Mouse (Mus musculus): Measurements from ENCODE around the gene Cmtm2a. TPM values are rescaled to one million over a fixed set of nuclear protein-coding genes. Genes with fewer than 3 reads are reported as not detected.
"Not testable (repeated sequence)": the region's sequence is repeated elsewhere in the genome, so short reads cannot be mapped to it uniquely, and the experiment has no call there.

Gene Cmtm2a
- polyA plus RNA-seq, 1 experiment from 2014 or later, result not detected

DNA sequence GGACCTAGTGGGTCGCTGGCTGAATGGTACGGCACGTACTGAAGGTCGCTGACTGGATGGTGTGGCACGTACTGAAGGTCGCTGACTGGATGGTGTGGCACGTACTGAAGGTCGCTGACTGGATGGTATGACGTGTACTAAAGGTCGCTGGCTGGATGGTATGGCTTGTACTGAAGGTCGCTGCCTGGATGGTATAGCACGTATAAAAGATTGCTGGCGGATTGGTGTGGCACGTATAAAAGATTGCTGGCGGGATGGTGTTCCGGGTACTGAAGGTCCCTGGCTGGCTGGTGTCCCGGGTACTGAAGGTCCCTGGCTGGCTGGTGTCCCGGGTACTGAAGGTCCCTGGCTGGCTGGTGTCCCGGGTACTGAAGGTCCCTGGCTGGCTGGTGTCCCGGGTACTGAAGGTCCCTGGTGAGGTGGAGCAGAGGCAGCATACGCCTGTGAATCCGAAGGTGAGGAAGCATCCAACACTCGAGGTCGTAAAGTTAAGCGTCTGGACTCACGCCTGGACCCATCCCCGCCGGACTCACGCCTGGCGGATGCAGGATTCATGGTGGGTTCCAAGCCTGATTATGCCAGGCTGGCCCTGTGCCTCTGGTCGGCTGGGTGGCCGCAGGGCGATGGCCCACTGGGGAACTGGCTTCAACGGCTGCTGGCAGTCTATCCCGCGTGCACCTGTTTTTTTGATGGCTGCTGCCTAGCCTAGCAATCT lies 16.6 kb upstream of the Cmtm2a start, which contains the start of the genes Gm45711 and Cmtm1:
Gm45711 (minus strand) TSS at position 641 of the 715 bp plus-strand sequence.
Cmtm1 (minus strand) TSS at position 705 of the 715 bp plus-strand sequence.
- not testable (repeated sequence) for ATAC-seq (ENCODE audit: low FRiP score, low TSS enrichment); H3K4me2 ChIP-seq (ENCODE audit: low read length); H3K4me1 ChIP-seq (ENCODE audit: control insufficient read depth, insufficient read depth, low read length); H3K27ac ChIP-seq (replicated peaks; ENCODE audit: low read depth, low read length); H3K9me3 ChIP-seq (ENCODE audit: control insufficient read depth, low read length); H3K4me3 ChIP-seq (replicated peaks; ENCODE audit: low read depth, low read length); H3K9ac ChIP-seq (replicated peaks; ENCODE audit: low read length); DNase-seq; H3K27me3 ChIP-seq (ENCODE audit: control insufficient read depth, insufficient read depth, low read length); H3K36me3 ChIP-seq (ENCODE audit: control insufficient read depth, insufficient read depth, low read length)
- 93% methylated on average over 36 of the region's 36 CpGs for WGBS

DNA sequence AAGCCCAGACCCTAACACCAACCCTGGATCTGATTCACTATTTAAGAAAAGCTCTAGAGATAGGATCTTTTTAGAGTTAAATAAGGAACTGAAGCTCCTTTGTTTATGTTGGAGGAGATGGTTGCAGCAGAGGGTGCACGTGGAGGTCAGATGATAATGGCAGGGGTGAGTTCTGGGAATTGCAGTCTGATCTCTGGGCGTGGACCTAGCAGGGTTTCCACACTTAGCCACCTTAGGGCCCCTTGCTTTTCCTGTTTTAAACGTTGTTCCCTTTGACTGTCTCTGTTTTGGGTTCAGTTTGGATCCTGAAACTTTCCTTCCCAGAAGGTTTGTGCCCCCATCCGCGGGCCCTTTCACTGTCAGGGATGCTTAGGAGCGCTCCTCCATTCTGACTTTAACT lies 15.4 kb upstream of the Cmtm2a start:
- H3K4me3 ChIP-seq (replicated peaks; ENCODE audit: low read depth, low read length); H3K9ac ChIP-seq (replicated peaks; ENCODE audit: low read length); DNase-seq; ATAC-seq (ENCODE audit: low FRiP score, low TSS enrichment); H3K4me1 ChIP-seq (ENCODE audit: control insufficient read depth, insufficient read depth, low read length); H3K4me2 ChIP-seq (ENCODE audit: low read length); H3K9me3 ChIP-seq (ENCODE audit: control insufficient read depth, low read length); H3K27me3 ChIP-seq (ENCODE audit: control insufficient read depth, insufficient read depth, low read length); H3K27ac ChIP-seq (replicated peaks; ENCODE audit: low read depth, low read length); H3K36me3 ChIP-seq (ENCODE audit: control insufficient read depth, insufficient read depth, low read length): not testable (repeated sequence)
- 68% methylated on average over 6 of the region's 6 CpGs for WGBS

DNA sequence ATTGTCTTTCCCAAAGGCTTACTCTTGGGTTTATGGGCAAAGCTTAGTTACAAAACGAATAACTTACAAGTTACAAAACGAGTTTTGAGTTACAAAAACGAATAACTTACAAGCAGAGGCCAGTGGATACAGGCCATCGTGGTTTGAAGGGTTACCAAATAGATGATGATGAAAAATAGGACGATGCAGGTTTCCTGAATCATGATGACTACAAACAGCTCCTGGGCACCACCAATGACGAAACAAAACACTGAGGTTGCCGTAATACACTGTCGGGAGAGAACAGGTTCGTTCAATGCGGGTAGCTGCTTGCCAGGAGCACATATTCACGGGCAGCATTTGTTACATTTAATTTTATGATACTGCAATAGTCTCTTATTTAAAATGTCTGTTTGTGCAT lies 12.0 kb upstream of the Cmtm2a start:
- ATAC-seq (ENCODE audit: low FRiP score, low TSS enrichment) (no peak), DNase-seq (no peak)
- WGBS, result 88% methylated on average over 11 of the region's 11 CpGs
- no peaks in the 10 kb centered on the region for H3K9me3 ChIP-seq (ENCODE audit: control insufficient read depth, low read length)
- H3K27me3 ChIP-seq (ENCODE audit: control insufficient read depth, insufficient read depth, low read length), result no peaks in the 10 kb centered on the region
- no peak overlapping the region for H3K9ac ChIP-seq (replicated peaks; ENCODE audit: low read length)
- H3K4me3 ChIP-seq (replicated peaks; ENCODE audit: low read depth, low read length), result no peak overlapping the region
- no peak overlapping the region for H3K27ac ChIP-seq (replicated peaks; ENCODE audit: low read depth, low read length)
- H3K4me2 ChIP-seq (ENCODE audit: low read length), result no peak overlapping the region
- no peaks in the 10 kb centered on the region for H3K36me3 ChIP-seq (ENCODE audit: control insufficient read depth, insufficient read depth, low read length)
- H3K4me1 ChIP-seq (ENCODE audit: control insufficient read depth, insufficient read depth, low read length), result peaks cover 7% of the 10 kb centered on the region; the same call in 1 of the 2 replicates

DNA sequence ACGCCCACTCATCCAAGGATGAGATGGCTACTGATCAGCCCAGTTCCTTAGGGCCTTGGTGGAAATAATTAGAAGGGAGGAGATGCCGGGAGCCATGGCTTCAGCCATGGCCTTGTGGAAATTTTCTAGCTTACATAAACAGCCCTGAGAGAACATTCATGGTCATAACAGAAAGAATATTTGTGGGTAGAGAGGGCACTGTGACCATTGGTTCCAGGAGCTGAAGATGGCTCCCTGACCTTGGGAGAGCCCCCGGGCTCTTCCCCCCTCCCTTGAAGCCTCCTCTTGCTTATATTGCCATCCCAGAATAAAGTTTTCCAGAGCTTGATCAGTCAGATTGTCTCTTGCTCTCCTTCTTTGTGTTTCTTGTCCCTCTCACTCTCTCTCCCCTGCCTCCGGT lies 9.6 kb upstream of the Cmtm2a start:
- 89% methylated on average over 4 of the region's 4 CpGs for WGBS

DNA sequence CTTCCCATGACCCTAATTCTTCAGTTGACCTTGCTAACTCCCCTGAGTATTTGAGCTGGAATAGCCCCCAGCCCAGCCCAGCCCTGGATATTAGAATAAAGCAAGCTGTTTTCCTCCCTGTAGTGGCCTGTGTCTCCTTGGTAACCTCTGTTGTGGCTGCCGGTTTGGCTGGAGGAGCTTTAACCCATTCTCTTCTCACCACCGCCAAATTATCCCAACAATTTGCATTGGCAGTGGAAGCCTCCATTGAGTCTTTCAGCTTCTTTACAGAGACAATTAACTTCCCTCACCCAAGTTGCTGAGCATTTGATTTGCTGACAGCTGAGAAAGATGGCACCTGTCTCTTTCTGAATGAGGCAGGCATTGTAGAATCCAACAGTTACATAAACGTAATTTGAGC lies 8.6 kb upstream of the Cmtm2a start:
- H3K36me3 ChIP-seq (ENCODE audit: control insufficient read depth, insufficient read depth, low read length); H3K27me3 ChIP-seq (ENCODE audit: control insufficient read depth, insufficient read depth, low read length); H3K9me3 ChIP-seq (ENCODE audit: control insufficient read depth, low read length); H3K27ac ChIP-seq (replicated peaks; ENCODE audit: low read depth, low read length); ATAC-seq (ENCODE audit: low FRiP score, low TSS enrichment); H3K4me3 ChIP-seq (replicated peaks; ENCODE audit: low read depth, low read length); H3K4me2 ChIP-seq (ENCODE audit: low read length); H3K4me1 ChIP-seq (ENCODE audit: control insufficient read depth, insufficient read depth, low read length); H3K9ac ChIP-seq (replicated peaks; ENCODE audit: low read length): not testable (repeated sequence)
- peak; percentile 59 for DNase-seq
- 4% methylated on average over 3 of the region's 3 CpGs for WGBS

More for the DNA sequence above, 9.6 kb upstream of the Cmtm2a start:
- H3K27me3 ChIP-seq (ENCODE audit: control insufficient read depth, insufficient read depth, low read length); H3K36me3 ChIP-seq (ENCODE audit: control insufficient read depth, insufficient read depth, low read length); H3K4me2 ChIP-seq (ENCODE audit: low read length); DNase-seq; H3K4me3 ChIP-seq (replicated peaks; ENCODE audit: low read depth, low read length); H3K4me1 ChIP-seq (ENCODE audit: control insufficient read depth, insufficient read depth, low read length); H3K9me3 ChIP-seq (ENCODE audit: control insufficient read depth, low read length); ATAC-seq (ENCODE audit: low FRiP score, low TSS enrichment); H3K27ac ChIP-seq (replicated peaks; ENCODE audit: low read depth, low read length); H3K9ac ChIP-seq (replicated peaks; ENCODE audit: low read length): not testable (repeated sequence)

DNA sequence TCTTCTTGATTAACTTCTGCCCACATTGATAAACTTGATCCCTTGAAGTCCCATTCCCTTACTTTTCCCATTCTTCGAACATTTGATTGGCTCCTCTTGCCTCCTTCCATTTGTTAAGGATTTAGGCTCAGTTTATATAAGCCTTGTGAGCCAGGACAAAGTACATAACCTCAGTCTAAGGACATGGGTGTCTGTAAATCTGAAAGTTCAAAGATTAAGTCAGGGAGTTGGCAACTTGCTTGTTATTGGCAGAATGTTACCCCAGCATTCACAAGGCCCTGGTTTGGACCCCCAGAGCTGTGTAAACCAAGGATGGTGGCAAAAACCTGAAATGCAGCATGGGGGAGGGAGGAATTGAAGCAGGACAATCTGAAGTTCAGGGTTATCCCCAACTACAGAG lies 1.4 kb upstream of the Cmtm2a start:
- no peak for DNase-seq
- WGBS, result 91% methylated on average over 1 of the region's 1 CpGs
- Histone ChIP-seq H3K9me3 (ENCODE audit: control insufficient read depth, low read length) (no peaks in the 10 kb centered on the region), H3K9ac (replicated peaks; ENCODE audit: low read length) (no peak overlapping the region), H3K4me3 (replicated peaks; ENCODE audit: low read depth, low read length) (no peak overlapping the region), H3K4me2 (ENCODE audit: low read length) (no peak overlapping the region), H3K4me1 (ENCODE audit: control insufficient read depth, insufficient read depth, low read length) (no peaks in the 10 kb centered on the region), H3K27me3 (ENCODE audit: control insufficient read depth, insufficient read depth, low read length) (no peaks in the 10 kb centered on the region), H3K27ac (replicated peaks; ENCODE audit: low read depth, low read length) (no peak overlapping the region), H3K36me3 (ENCODE audit: control insufficient read depth, insufficient read depth, low read length) (no peaks in the 10 kb centered on the region)
- no peak for ATAC-seq (ENCODE audit: low FRiP score, low TSS enrichment)

DNA sequence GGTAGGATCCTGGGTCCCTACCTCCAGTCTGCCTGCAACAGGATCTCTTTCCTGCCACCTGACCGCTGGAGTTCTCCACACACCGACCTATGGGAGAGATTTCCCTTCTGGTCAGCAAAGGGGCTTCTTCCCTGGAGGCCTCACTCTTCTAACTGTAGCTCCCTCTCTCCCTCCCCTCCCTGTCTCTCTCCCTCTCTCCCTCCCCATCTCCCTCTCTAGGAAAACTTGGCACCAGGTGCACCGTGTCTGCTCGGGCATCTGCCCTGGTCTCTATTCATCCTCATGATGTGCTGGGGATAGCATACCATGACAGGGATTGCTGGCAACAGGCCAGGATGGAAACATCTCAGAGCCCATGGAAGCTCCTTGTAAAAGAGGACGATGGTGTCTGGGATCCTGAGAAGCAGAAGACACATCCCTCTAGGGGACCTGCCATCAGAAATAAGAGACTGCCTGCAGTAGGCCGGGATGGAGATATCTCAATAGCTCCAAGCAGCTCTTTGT lies 24.0 kb downstream of the Cmtm2a start:
- Histone ChIP-seq H3K27ac (replicated peaks; ENCODE audit: low read depth, low read length) (no peak overlapping the region), H3K4me3 (replicated peaks; ENCODE audit: low read depth, low read length) (no peak overlapping the region), H3K4me2 (ENCODE audit: low read length) (no peak overlapping the region), H3K27me3 (ENCODE audit: control insufficient read depth, insufficient read depth, low read length) (no peaks in the 10 kb centered on the region), H3K9me3 (ENCODE audit: control insufficient read depth, low read length) (no peaks in the 10 kb centered on the region), H3K9ac (replicated peaks; ENCODE audit: low read length) (no peak overlapping the region), H3K4me1 (ENCODE audit: control insufficient read depth, insufficient read depth, low read length) (no peaks in the 10 kb centered on the region), H3K36me3 (ENCODE audit: control insufficient read depth, insufficient read depth, low read length) (no peaks in the 10 kb centered on the region)
- WGBS, result 86% methylated on average over 6 of the region's 6 CpGs
- ATAC-seq (ENCODE audit: low FRiP score, low TSS enrichment), result no peak
- DNase-seq, result no peak

DNA sequence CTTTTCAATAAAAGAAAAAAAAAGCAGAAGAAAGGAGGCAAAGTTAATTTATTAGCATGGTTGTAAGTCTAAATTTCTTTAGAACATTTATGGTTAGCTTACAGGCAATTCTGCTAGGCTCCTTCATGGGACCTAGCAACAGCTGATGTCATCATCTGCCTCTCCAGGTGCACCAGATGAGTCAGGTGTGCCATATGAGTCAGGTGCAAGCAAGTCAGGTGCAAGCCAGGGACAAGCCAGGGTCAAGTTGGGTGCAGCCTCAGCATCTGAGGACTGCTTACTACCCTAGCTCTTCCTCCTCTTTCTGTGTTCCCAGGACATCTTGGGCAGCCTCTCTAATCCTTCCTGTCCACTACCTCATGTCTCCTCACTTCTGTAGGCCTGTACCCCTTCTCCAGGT lies 24.6 kb downstream of the Cmtm2a start:
- Histone ChIP-seq H3K27me3 (ENCODE audit: control insufficient read depth, insufficient read depth, low read length) (no peaks in the 10 kb centered on the region), H3K9me3 (ENCODE audit: control insufficient read depth, low read length) (no peaks in the 10 kb centered on the region), H3K4me1 (ENCODE audit: control insufficient read depth, insufficient read depth, low read length) (no peaks in the 10 kb centered on the region), H3K4me2 (ENCODE audit: low read length) (no peak overlapping the region), H3K27ac (replicated peaks; ENCODE audit: low read depth, low read length) (no peak overlapping the region), H3K36me3 (ENCODE audit: control insufficient read depth, insufficient read depth, low read length) (no peaks in the 10 kb centered on the region), H3K4me3 (replicated peaks; ENCODE audit: low read depth, low read length) (no peak overlapping the region), H3K9ac (replicated peaks; ENCODE audit: low read length) (no peak overlapping the region)
- ATAC-seq (ENCODE audit: low FRiP score, low TSS enrichment), result no peak
- DNase-seq, result no peak

DNA sequence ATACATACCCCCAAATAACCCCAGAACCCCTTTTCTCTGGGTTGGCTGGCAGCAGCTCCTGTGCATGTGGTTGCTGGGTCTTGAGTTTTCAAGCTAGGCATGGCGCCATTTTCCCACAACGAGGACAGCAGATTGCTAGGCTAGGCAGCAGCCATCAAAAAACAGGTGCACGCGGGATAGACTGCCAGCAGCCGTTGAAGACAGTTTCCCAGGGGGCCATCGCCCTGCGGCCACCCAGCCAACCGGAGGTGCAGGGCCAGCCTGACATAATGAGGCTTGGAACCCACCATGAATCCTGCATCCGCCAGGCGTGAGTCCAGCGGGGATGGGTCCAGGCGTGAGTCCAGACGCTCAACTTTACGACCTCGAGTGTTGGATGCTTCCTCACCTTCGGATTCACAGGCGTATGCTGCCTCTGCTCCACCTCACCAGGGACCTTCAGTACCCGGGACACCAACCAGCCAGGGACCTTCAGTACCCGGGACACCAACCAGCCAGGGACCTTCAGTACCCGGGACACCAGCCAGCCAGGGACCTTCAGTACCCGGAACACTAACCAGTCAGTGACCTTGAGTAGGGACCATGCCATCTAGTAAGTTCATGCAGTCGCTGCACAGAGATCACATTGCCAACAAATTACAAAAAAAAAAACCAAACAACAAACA lies 28.6 kb downstream of the Cmtm2a start:
- not testable (repeated sequence) for H3K9me3 ChIP-seq (ENCODE audit: control insufficient read depth, low read length); ATAC-seq (ENCODE audit: low FRiP score, low TSS enrichment); H3K4me3 ChIP-seq (replicated peaks; ENCODE audit: low read depth, low read length); H3K27ac ChIP-seq (replicated peaks; ENCODE audit: low read depth, low read length); H3K4me2 ChIP-seq (ENCODE audit: low read length); H3K4me1 ChIP-seq (ENCODE audit: control insufficient read depth, insufficient read depth, low read length); H3K9ac ChIP-seq (replicated peaks; ENCODE audit: low read length); H3K36me3 ChIP-seq (ENCODE audit: control insufficient read depth, insufficient read depth, low read length); DNase-seq; H3K27me3 ChIP-seq (ENCODE audit: control insufficient read depth, insufficient read depth, low read length)
- WGBS, result 95% methylated on average over 22 of the region's 22 CpGs

All from midbrain, embryonic 14.5 days (tissue).